Mouse (Mus musculus) erythroid progenitor cell, adult 5-6 weeks (primary cell): ENCODE measurements around the gene Gm5460. TPM values are rescaled to one million over a fixed set of nuclear protein-coding genes. Genes with fewer than 3 reads are reported as not detected.

Source experiments
- ATAC-seq: replicated peaks from 2 replicates; pipeline ENCODE4 v1.8.0; 2016; ENCODE audit warnings: moderate number of reproducible peaks, mild to moderate bottlenecking, moderate TSS enrichment, inconsistent platforms; ENCODE audit not compliant: poor library complexity, low FRiP score, severe bottlenecking
- total RNA-seq, 2 experiments: library from RNA; stranded (forward) in 1 of 2; stranded (reverse) in 1 of 2; fragments of 150-400 nt in 1 of 2; fragments of 186-747, 209-891 nt in 1 of 2; gene quantifications; 2 replicates each; pipeline versions ENCODE4 v1.2.3 to v1.2.4; 2015 to 2017; ENCODE audit warnings: low replicate concordance in 2 of 2

The Gm5460 gene
- total RNA-seq (2015; ENCODE audit: low replicate concordance) (not detected in 2 replicates), total RNA-seq (2017; ENCODE audit: low replicate concordance) (not detected in 2 replicates)

DNA sequence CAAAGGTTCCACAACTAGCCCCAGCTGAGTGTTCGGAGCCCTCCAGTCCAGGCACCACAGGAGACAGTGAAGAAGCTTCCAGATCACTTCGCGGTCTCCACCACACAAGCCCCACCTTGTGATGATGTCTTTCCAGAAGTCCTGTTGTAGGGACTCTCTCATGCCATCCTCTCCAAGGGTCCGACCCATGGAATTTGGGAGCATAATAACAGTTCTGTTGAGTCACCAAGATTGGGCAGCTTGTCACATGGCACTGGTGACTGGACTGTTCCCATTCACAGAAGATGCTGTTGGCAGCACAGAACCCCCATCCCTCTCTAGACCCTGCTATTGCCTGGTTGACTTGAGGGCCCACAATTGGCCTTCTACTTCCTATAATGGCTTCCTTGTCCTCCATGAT, at the start of gene Gm5460:
TSS of gene Gm5460 (plus strand) at position 378 of the 400 bp plus-strand sequence.
- no peak for ATAC-seq

DNA sequence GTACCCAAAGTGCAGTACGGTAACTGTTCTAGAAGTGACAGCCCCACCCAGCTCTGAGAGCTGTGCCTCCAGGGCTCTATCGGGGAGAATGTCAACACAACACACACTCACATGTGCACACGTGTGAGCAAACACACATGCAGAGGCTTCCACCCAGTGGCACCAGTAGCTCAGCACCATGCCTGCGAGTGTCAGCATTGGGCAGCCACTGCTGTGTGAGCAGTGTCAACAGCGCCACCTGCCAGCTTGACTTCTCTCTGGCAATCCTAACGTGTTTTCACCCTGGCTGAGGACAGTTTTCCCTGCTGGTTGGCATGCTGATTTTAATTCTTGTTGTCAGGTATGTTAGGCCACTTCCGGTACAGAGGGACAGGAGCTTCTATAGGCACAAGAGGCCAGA, 43.9 kb upstream of the Gm5460 start:
- ATAC-seq = no peak

DNA sequence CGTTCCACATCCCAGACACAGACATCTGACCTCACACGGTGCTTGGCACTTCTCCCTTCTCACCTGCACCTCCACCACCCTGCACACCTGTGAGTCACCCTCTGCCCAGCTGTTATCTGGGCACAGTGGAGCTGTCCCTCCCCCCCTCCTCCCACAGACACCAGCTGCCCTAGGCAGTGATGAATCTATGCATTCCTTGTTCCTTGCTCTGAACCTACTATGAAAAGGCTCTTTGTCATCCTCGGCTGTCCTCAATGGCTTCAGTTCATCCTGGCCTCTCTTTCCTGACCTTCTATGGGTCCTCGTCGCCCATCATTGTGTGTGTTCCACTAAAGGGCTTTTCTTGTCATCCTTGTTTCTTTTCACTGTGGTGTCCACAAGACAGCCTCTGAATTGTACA, 41.8 kb upstream of the Gm5460 start:
- ATAC-seq = no peak

DNA sequence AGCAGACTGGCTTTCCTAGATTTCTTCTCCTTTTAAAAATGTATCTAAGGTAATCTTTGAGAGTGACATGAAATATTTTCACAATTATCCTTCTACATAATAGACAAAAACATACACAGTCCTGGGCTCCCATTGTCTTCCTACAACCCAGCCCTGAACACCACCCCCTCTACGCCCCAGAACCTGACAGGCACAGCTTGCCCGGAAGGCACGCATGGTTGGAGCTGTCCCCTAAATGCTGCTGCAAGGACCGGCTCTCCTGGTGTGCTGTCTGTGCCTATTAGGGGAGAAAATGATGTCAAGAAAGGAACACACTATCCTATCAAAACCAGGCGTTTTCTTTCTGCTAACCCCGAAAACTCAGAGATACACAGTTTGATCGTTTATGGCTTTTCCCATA, 38.8 kb upstream of the Gm5460 start:
- ATAC-seq = no peak

DNA sequence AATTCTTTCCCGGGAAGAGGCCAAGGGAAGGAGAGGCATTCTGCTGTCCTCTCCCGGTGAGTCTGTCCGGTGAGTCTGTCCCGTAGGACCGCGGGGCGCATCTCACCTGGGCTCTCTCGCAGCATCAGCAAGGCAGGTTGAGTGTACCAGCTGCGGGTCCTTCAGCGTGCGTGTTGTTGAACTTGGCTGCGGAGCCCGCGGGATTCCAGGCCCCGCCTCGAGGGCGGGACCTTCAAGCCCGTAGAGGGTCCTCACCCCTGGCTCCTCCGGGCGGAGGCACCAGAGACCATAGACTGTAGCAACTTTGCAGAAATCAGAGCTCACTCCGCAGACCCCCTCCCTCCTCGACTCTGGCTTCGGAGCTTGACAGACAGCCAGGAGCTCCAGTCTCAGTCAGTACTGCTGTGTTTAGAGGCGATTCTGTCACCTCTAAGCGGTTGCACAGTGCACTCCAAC, 37.9 kb upstream of the Gm5460 start, which contains the start of gene Zfp488:
TSS of gene Zfp488 (minus strand) at position 161 of the 456 bp plus-strand sequence.
- ATAC-seq = no peak

DNA sequence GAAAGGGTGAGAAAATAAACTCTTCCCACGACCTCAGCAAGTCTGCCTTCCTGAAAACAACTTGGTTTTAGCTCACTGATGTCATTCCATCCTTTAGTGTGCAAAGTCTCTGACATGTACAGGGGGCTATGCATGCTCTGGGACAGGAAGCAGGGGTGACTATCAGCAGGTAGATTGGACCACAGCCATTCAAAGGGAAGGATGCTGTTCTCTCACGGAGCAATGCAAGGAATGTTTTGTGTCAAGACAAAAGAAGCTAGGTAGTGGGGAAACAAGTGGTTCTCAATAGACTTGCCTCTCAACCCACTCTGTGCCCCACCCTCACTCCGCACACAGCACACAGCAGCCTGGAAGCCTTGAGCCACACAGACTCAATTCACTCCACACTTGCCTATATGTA, 27.4 kb upstream of the Gm5460 start:
- no peak for ATAC-seq

DNA sequence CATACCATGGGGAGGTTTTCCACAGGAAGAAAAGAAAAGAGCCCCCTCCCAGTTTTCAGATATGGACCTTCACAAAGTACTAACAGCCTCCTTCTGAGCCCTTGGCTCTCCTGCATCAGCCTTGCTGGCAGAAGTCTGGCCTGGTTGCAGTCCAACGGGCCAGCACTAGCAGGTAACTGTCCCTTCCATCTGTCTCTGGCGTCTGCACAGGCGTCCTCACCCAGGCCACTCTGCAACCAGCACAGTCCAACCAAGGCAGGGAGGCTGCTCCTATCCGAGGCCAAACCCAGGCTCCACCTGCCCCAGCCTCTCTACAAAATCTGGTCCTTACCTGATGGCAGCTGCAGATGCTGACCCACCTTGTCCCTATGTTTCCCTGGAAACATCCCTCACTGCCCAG, 24.6 kb upstream of the Gm5460 start:
- no peak for ATAC-seq

DNA sequence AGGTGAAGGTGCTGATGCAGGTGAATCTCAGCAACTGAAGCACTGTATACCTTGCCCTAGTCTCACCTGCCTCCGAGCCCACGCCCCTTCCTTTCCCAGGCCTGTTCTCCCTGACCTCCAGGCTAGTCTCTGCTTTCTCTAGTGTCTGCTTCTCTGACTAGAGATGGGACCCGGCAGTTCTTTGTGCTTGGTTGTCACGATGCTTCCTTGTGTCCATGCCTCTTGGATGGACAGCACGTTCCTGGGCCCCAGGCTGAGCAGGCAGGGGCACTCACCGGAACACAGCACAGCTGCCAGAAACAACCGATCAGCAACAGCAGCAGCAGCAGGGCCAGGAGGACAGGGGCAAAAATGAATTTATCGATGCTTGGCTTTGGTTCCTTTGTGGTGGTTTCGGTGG, 23.5 kb upstream of the Gm5460 start:
- ATAC-seq = no peak

DNA sequence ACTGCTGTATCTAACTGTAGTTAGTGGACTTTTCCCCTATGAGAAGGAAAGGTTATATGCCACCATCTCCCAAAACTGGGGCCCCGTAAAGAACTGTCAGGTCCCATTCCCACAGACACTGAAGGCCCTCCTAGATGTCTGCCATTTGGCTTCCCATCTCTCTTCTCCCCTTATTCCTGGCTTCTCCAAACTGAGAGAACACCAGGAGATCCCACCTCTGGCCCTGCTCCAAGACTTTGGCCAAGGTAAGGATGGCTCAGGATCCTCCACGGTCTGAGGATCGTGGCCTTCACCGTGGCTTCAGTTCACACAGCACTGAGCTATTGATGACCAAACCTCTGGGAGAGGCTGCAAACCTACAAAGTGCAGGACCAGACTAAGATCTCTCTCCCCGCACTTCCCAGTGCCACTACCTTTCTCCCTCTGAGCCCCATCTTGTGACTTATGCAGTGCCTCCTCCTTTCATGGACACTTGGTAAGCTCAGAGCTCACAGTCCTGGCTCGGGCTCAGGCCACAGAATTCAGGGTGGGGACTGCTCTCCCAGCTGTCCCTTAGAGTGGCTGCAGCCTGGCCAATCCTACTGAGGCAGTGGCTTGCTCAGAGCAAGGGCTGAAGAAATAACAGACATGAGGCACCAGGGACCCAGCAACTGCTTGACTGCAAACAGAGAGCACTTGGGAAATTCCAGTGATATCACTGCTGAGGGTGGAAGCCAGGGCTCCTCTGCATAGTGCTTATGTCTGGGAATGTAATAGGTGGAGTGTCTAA, 22.9 kb upstream of the Gm5460 start:
- ATAC-seq = no peak

DNA sequence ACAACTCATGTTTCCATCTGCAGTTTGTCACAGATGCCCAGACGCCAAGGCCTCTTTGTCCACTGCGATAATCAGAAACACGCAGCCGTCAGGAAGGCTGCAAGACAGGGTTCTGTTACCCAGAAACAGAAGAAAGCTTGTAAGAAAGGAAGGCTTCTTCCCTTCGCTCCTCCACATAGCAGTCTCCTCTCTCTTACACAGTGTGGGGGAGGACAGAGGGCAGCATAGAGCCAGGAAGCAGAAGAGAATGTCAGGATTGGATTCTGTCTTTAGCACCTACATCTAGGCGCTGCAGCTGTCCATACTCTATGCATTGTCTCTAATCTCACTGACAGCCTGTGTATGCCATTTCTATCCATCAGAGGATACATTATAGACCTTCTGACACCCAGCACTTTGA, 19.1 kb upstream of the Gm5460 start:
- no peak for ATAC-seq

DNA sequence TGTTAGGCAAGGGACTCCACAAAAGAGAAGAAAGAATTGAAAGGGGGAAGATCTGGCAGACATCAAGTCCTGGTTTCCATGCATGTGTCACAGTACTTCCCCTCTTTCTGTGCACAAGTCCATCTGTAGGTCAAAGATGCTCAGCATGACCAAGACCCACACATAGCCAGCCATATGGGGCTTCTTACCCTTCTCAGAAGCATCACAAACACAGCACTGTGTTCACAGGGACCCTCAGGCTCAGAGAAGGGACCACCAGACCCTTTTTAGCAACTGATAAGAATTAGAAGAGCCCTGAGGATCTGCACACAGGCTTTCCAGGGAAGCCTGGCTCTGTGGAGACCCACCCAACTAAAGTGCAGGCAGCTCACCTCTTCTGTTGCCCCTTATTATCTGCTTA, 16.5 kb upstream of the Gm5460 start:
- no peak for ATAC-seq

DNA sequence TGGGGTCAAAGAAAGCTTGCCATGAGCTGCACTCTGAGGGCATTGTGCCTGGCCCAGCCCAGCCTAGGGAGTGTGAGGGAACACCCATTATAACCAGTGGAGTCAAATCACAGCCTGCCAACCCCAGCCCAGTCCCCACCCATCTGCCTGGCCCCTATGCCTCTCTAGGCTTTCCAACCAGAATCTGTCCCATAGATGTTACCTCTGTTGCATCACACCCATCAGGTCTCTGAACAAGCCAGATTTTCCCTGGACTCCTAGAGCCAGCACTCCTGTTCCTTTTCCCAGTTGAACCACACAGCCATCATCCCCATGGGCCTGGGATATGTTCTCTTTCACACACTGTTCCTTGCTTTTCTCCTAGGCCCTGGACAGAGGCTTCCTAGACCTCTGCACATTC, 15.1 kb upstream of the Gm5460 start:
- ATAC-seq = no peak

DNA sequence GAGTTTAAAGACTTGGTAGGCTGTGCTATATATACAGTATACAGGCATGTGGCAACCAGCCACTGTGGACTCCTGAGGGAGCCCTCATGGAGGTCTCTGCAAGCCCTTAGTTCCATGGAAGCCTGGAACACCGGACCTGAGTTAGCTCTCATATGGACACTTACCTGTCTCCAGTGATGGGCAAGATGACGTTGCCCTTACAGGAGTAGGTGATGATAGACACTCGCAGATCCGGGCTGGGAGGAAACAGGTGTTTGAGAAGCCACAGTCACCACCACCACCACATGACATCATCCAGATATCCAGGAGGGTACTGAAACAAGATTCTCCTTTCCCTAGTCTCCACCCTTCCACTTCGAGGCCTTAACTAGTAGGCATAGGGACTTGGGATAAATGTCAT, 14.2 kb upstream of the Gm5460 start:
- ATAC-seq = no peak

DNA sequence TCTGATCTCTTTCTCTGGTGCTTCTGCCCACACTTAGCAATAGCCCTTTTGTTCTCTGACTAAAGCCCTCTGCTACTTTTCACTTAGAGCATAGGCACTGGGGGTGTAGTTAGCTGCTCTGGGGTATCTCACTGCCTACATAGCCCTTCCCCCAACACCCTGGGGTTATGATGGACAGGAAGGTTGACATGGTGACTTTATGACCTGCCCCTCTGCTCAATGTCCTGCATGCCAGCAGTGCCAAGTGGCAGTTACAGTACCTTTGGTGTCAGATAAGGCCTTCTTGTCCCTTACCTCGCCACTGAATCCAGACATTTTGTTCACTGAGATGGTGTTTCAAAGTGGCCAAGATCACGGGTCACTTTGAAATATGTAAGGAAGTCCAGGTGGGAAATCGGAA, 1.5 kb upstream of the Gm5460 start, which contains the start of gene Gm30083:
TSS of gene Gm30083 (minus strand) at position 120 of the 400 bp plus-strand sequence.
- ATAC-seq = no peak

DNA sequence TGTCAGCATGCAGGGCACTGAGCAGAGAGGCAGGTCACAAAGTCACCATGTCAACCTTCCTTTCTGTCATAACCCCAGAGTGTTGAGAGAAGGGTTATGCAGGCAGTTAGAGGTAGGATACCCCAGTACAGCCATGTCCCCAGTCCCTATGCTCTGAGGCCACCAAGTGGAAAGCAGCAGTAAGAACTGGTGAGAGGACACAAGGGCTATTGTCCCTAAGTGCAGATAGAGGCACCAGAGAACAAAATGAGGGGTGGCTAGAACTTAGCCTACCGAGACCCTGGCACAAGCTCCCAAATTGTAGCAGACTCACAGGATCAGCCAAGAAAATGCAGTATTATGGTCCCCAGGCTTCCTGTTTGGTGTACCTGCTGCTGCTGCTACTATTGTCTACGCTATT, 380 bp downstream of the Gm5460 start:
- no peak for ATAC-seq

DNA sequence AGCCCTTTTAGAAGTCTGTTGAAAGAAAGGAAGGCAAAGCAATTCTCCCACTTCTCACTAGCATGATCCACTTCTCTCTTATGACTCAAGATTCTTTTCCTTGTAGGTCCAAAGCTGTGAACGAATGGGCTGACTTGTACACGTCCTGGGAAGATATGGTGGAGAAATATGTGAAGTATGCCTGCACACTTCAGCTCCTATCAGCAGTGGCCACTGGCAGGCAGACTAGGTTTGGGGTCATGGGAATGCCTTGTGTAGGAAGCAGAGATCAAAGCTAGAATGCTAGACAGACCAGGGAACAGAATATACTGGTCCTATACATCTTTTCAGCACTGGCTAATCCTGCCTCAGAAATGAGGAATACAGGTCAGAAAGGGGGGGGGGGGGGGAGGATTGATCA, 10.2 kb downstream of the Gm5460 start:
- no peak for ATAC-seq

DNA sequence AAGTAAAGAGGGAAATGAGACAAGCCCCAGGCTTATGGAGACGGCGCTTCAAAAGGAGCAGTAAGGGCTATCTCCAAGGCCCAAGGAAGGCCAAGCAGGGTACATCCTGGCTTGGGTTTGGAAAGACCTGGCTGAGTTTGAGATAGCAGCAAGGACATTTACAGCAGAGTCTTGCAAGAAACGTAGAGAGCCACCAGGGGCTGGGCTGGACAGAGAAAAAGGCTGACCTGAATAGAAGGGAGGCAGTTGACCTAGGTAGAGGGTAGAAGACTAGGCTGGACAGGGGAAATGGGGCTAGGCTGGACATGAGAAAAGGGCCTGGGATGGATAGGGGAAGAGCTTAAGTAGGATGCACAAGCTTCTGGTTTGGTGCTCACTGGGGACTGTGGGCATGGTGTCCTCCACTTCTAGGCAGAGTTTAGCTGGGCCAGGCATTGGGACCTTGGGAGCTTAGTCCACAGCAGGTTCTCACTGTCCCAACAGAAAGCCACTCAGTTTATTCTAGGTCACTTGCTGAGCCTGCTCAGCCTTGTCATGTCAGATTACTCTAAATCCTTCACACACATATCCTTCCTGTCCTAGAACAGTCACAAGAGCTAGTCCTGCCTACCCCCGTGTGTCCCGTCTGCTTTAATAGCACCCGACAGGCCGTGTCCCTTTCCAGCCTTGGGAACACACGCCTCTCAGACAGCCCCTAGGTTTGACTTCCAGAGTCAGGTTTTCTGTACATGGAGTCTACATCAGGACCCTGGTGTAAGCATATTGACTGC, 17.5 kb downstream of the Gm5460 start:
- ATAC-seq = no peak

DNA sequence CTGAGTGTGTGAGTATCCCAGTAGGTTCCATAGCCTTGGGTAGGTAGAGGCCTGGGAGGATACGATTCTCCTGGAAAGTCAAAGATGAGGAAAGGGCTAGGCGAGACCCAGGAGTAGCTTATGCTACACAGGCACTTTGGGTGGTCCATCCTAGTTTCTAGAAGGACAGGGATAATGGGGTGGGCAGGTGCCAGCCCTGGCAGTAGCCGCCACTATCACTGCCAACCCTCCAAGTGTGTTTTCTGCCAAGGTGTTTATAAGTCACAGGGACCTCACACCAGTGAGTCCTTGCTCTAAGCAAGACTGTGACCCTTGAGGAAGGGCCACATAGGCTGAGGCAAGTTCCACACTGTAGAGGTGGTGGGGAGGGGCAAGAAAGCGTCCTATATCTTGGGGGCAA, 24.7 kb downstream of the Gm5460 start:
- ATAC-seq = no peak

DNA sequence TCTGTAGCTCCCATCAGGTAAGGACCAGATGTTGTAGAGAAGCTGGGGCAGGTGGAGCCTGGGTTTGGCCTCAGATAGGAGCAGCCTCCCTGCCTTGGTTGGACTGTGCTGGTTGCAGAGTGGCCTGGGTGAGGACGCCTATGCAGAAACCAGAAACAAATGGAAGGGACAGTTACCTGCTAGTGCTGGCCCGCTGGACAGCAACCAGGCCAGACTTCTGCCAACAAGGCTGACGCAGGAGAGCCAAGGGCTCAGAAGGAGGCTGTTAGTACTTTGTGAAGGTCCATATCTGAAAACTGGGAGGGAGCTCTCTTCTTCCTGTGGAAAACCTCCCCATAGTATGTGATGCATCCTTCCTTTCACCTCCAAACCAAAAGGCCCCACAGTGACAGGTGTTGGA, 26.8 kb downstream of the Gm5460 start:
- ATAC-seq = no peak

DNA sequence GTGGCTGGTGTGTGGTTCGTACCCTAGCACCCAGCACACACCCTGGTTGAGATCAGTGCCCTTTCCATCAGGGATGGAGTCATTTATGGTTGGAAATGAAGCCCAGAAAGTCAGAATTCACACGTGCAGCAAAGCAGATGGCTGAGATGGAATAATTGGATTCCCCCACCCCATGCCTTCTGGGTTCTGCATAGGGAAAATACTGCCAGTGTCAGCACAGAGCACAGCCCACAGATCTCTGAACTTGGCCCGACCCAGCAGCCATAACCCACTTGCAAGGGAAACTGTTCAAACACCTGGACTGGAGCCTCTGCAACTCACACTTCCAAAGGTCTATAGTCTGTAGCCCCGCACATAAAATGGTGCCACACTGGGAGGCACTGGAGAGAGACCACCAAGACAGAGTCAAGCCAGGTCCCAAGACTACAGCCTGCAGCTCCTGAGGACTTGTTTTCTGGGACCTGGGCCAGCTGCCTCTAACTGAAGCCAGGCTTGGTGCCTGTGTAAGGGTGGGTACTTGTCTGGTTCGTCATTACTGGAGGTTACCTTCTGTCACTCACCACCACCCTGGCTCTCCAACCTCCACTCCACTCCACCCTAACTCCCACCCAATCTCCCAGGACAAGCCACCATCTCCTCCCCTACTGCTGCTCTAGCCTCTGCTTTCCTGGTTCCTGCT, 33.7 kb downstream of the Gm5460 start:
- ATAC-seq = no peak

DNA sequence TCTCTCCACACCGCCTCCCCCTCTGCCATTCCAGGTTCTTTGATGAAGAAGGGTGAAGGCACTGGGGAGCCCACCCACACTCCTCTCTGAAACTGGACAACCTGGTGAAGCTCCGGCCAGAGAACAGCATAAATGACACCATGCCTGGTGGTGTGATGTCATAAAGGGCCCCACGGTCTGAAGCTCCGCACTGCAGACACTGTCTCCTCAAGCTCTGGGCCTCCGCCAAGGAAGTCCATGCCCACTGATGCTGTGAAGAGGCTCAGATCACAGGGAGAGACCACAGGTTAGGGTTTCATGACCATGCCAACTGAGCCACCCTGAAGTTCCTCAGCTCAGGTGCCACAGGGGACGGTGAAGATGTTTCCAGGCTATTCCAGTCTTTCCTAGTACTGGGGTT, 36.0 kb downstream of the Gm5460 start, which contains the start of gene Antxrl:
TSS of gene Antxrl (plus strand) at position 192 of the 400 bp plus-strand sequence.
- no peak for ATAC-seq
